Mouse (Mus musculus): ENCODE measurements around the gene Zfp385a. TPM values are rescaled to one million over a fixed set of nuclear protein-coding genes. Genes with fewer than 3 reads are reported as not detected.

Gene Zfp385a
- total and polyA plus RNA-seq, 2 experiments from 2014 or later: 5.5 to 7.9 TPM

- peak overlapping the region; percentile 85 for H3K27ac ChIP-seq (ENCODE audit: low read depth)
Observed at GRCm38 (mm10) chr15:103305070-103305678, 34.7 kb downstream of the Zfp385a start.

GRCm38 (mm10) chr15:103304616-103304969 is 35.3 kb downstream of the Zfp385a start:
- TF ChIP-seq EP300 (IDR thresholded peaks at IDR 0.05; ENCODE audit: low read depth) (no peak), CTCF (IDR thresholded peaks at IDR 0.05; ENCODE audit: low read depth) (no peak)
- Histone ChIP-seq H3K36me3 (replicated peaks; ENCODE audit: control insufficient read depth, insufficient read depth, low read length) (no peaks in the 10 kb centered on the region), H3K9me3 (replicated peaks; ENCODE audit: control insufficient read depth, low read length) (no peaks in the 10 kb centered on the region), H3K4me3 (ENCODE audit: low read depth, low read length) (peak overlapping the region; percentile 61), H3K27ac (ENCODE audit: low read depth) (peak overlapping the region; percentile 74), H3K9ac (replicated peaks; ENCODE audit: low read depth, low read length) (peak overlapping the region; percentile 54), H3K27me3 (ENCODE audit: control insufficient read depth, insufficient read depth, low read length) (0 out of 2 replicates have a peak, but pooled peaks cover 7% of the 10 kb centered on the region), H3K4me2 (ENCODE audit: low read depth, low read length) (peak overlapping the region; percentile 87), H3K4me1 (ENCODE audit: control insufficient read depth, insufficient read depth) (peaks cover 12% of the 10 kb centered on the region)
- no peak for ATAC-seq (ENCODE audit: insufficient read depth, low read depth)
- WGBS: under 1% methylated on average over 9 of the region's 9 CpGs
- no peak for DNase-seq (ENCODE audit: low spot score)

More at GRCm38 (mm10) chr15:103305070-103305678, 34.7 kb downstream of the Zfp385a start:
- Histone ChIP-seq H3K4me2 (ENCODE audit: low read depth, low read length) (peak overlapping the region; percentile 87), H3K9me3 (replicated peaks; ENCODE audit: control insufficient read depth, low read length) (no peaks in the 10 kb centered on the region), H3K4me1 (ENCODE audit: control insufficient read depth, insufficient read depth) (peaks cover 8% of the 10 kb centered on the region), H3K36me3 (replicated peaks; ENCODE audit: control insufficient read depth, insufficient read depth, low read length) (no peaks in the 10 kb centered on the region), H3K4me3 (ENCODE audit: low read depth, low read length) (peak overlapping the region; percentile 61), H3K9ac (replicated peaks; ENCODE audit: low read depth, low read length) (peak overlapping the region; percentile 68), H3K27me3 (ENCODE audit: control insufficient read depth, insufficient read depth, low read length) (0 out of 2 replicates have a peak, but pooled peaks cover 8% of the 10 kb centered on the region)
- under 1% methylated on average over 71 of the region's 71 CpGs for WGBS
- DNase-seq (ENCODE audit: low spot score) (peak; percentile 98), ATAC-seq (ENCODE audit: insufficient read depth, low read depth) (peak; percentile 96)
- TF ChIP-seq EP300 (IDR thresholded peaks at IDR 0.05; ENCODE audit: low read depth) (peak; percentile 97), CTCF (IDR thresholded peaks at IDR 0.05; ENCODE audit: low read depth) (no peak)

GRCm38 (mm10) chr15:103303916-103304615 is 35.8 kb downstream of the Zfp385a start:
- H3K9ac ChIP-seq (replicated peaks; ENCODE audit: low read depth, low read length): peak overlapping the region; percentile 54; the same call in 1 of the 2 replicates
- peaks cover 12% of the 10 kb centered on the region for H3K4me1 ChIP-seq (ENCODE audit: control insufficient read depth, insufficient read depth)
- no peak for TF ChIP-seq CTCF (IDR thresholded peaks at IDR 0.05; ENCODE audit: low read depth)
- TF ChIP-seq EP300 (IDR thresholded peaks at IDR 0.05; ENCODE audit: low read depth): no peak
- peak overlapping the region; percentile 87 for H3K4me2 ChIP-seq (ENCODE audit: low read depth, low read length)
- H3K9me3 ChIP-seq (replicated peaks; ENCODE audit: control insufficient read depth, low read length): no peaks in the 10 kb centered on the region
- WGBS: 14% methylated on average over 8 of the region's 8 CpGs
- H3K4me3 ChIP-seq (ENCODE audit: low read depth, low read length): peak overlapping the region; percentile 61; the same call in 1 of the 2 replicates
- H3K36me3 ChIP-seq (replicated peaks; ENCODE audit: control insufficient read depth, insufficient read depth, low read length): peaks cover 3% of the 10 kb centered on the region
- H3K27ac ChIP-seq (ENCODE audit: low read depth): peak overlapping the region; percentile 74
- DNase-seq (ENCODE audit: low spot score): no peak
- ATAC-seq (ENCODE audit: insufficient read depth, low read depth): no peak
- H3K27me3 ChIP-seq (ENCODE audit: control insufficient read depth, insufficient read depth, low read length): 0 out of 2 replicates have a peak, but pooled peaks cover 2% of the 10 kb centered on the region

- Histone ChIP-seq H3K4me2 (ENCODE audit: low read depth, low read length) (no peak overlapping the region), H3K9ac (replicated peaks; ENCODE audit: low read depth, low read length) (no peak overlapping the region), H3K4me1 (ENCODE audit: control insufficient read depth, insufficient read depth) (peaks cover 12% of the 10 kb centered on the region), H3K4me3 (ENCODE audit: low read depth, low read length) (no peak overlapping the region), H3K27me3 (ENCODE audit: control insufficient read depth, insufficient read depth, low read length) (no peaks in the 10 kb centered on the region), H3K36me3 (replicated peaks; ENCODE audit: control insufficient read depth, insufficient read depth, low read length) (peaks cover 19% of the 10 kb centered on the region), H3K27ac (ENCODE audit: low read depth) (no peak overlapping the region), H3K9me3 (replicated peaks; ENCODE audit: control insufficient read depth, low read length) (no peaks in the 10 kb centered on the region)
- DNase-seq (ENCODE audit: low spot score): no peak
- TF ChIP-seq CTCF (IDR thresholded peaks at IDR 0.05; ENCODE audit: low read depth): no peak
- no peak for TF ChIP-seq EP300 (IDR thresholded peaks at IDR 0.05; ENCODE audit: low read depth)
- 62% methylated on average over 6 of the region's 6 CpGs for WGBS
- ATAC-seq (ENCODE audit: insufficient read depth, low read depth): no peak
Observed at GRCm38 (mm10) chr15:103302341-103303021, 37.4 kb downstream of the Zfp385a start.

- Histone ChIP-seq H3K27me3 (ENCODE audit: control insufficient read depth, insufficient read depth, low read length) (no peaks in the 10 kb centered on the region), H3K4me1 (ENCODE audit: control insufficient read depth, insufficient read depth) (peaks cover 12% of the 10 kb centered on the region), H3K27ac (ENCODE audit: low read depth) (no peak overlapping the region), H3K36me3 (replicated peaks; ENCODE audit: control insufficient read depth, insufficient read depth, low read length) (peaks cover 27% of the 10 kb centered on the region), H3K9ac (replicated peaks; ENCODE audit: low read depth, low read length) (no peak overlapping the region), H3K4me3 (ENCODE audit: low read depth, low read length) (no peak overlapping the region), H3K9me3 (replicated peaks; ENCODE audit: control insufficient read depth, low read length) (no peaks in the 10 kb centered on the region), H3K4me2 (ENCODE audit: low read depth, low read length) (no peak overlapping the region)
- TF ChIP-seq CTCF (IDR thresholded peaks at IDR 0.05; ENCODE audit: low read depth) (no peak), EP300 (IDR thresholded peaks at IDR 0.05; ENCODE audit: low read depth) (no peak)
- WGBS: 48% methylated on average over 5 of the region's 5 CpGs
- no peak for DNase-seq (ENCODE audit: low spot score)
- ATAC-seq (ENCODE audit: insufficient read depth, low read depth): no peak
Observed at GRCm38 (mm10) chr15:103301547-103302340, 38.1 kb downstream of the Zfp385a start.

Measured in heart, postnatal 0 days (tissue).